Mouse (Mus musculus): ENCODE measurements around the gene Gm45716. TPM values are rescaled to one million over a fixed set of nuclear protein-coding genes. Genes with fewer than 3 reads are reported as not detected.

Gm45716 gene
- polyA plus RNA-seq, 2 experiments = 0.95 to 2.8 TPM

DNA sequence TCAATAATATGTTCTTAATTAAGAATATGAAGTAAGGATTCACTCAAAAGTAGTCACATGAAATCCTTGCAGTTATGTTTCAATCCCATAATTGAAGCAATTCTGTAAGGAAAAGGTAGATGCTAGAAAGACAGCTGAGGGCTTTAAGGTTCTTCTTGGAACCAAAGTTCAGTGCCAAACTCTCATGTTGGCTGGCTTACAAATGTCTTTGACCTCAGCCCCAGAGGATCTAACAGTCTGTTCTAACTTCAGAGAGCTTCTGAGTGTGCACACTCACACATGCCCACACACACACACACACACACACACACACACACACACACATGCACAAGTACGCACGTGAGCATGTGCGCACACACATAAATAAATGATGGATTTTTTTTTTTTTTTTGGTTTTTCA, 2.7 kb downstream of the Gm45716 start:
- no peak for ATAC-seq (ENCODE audit: insufficient read depth)
- 88% methylated on average over 3 of the region's 3 CpGs for WGBS (ENCODE audit: insufficient replicate concordance)
- no peaks in the 10 kb centered on the region for H3K4me1 ChIP-seq (replicated peaks; ENCODE audit: control insufficient read depth in 2 of 2, insufficient read depth in 2 of 2, low read length in 1 of 2)

DNA sequence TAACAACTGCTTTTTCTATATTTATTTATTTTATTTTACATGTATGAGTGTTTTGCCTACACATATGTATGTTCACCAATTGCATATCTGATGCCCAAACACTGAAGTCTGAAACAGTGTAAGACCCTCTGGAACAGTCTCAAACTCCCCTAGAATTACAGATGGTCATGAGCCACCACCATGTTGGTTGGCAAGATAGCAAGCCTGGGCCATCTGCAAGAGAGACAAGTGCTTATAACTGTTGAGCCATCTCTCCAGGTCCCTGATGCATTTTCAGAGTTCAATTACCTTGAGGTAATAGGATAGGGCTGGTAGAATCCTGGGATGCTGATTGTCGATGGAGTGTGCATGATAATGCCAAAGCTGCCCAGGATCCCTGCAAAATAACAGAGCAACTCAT, 7.5 kb downstream of the Gm45716 start:
- Histone ChIP-seq H3K4me3 (ENCODE audit: insufficient read depth in 1 of 2, low read depth in 2 of 2, low read length in 2 of 2) (no peak overlapping the region), H3K4me2 (ENCODE audit: low read depth) (no peak overlapping the region), H3K9ac (replicated peaks) (no peak overlapping the region), H3K36me3 (replicated peaks; ENCODE audit: control insufficient read depth, insufficient read depth, low read depth) (no peaks in the 10 kb centered on the region), H3K4me1 (replicated peaks; ENCODE audit: control insufficient read depth in 2 of 2, insufficient read depth in 2 of 2, low read length in 1 of 2) (no peaks in the 10 kb centered on the region), H3K27me3 (ENCODE audit: control insufficient read depth, insufficient read depth, low read length) (no peaks in the 10 kb centered on the region), H3K27ac (no peak overlapping the region), H3K9me3 (ENCODE audit: control insufficient read depth, low read length) (no peaks in the 10 kb centered on the region)
- TF ChIP-seq EP300 (IDR thresholded peaks at IDR 0.05; ENCODE audit: low read depth) (no peak), CTCF (IDR thresholded peaks at IDR 0.05; ENCODE audit: low read depth) (no peak)
- ATAC-seq (ENCODE audit: insufficient read depth) (no peak), DNase-seq (ENCODE audit: low read depth in 3 of 3, low spot score in 3 of 3) (no peak)
- WGBS (ENCODE audit: insufficient replicate concordance) = 48% methylated on average over 1 of the region's 1 CpGs

More for the DNA sequence above, 2.7 kb downstream of the Gm45716 start:
- Histone ChIP-seq H3K4me3 (ENCODE audit: insufficient read depth in 1 of 2, low read depth in 2 of 2, low read length in 2 of 2) (no peak overlapping the region), H3K4me2 (ENCODE audit: low read depth) (no peak overlapping the region), H3K36me3 (replicated peaks; ENCODE audit: control insufficient read depth, insufficient read depth, low read depth) (no peaks in the 10 kb centered on the region), H3K27me3 (ENCODE audit: control insufficient read depth, insufficient read depth, low read length) (no peaks in the 10 kb centered on the region), H3K9me3 (ENCODE audit: control insufficient read depth, low read length) (no peaks in the 10 kb centered on the region), H3K27ac (no peak overlapping the region), H3K9ac (replicated peaks) (no peak overlapping the region)
- no peak for DNase-seq (ENCODE audit: low read depth in 3 of 3, low spot score in 3 of 3)
- TF ChIP-seq EP300 (IDR thresholded peaks at IDR 0.05; ENCODE audit: low read depth) = no peak
- no peak for TF ChIP-seq CTCF (IDR thresholded peaks at IDR 0.05; ENCODE audit: low read depth)

DNA sequence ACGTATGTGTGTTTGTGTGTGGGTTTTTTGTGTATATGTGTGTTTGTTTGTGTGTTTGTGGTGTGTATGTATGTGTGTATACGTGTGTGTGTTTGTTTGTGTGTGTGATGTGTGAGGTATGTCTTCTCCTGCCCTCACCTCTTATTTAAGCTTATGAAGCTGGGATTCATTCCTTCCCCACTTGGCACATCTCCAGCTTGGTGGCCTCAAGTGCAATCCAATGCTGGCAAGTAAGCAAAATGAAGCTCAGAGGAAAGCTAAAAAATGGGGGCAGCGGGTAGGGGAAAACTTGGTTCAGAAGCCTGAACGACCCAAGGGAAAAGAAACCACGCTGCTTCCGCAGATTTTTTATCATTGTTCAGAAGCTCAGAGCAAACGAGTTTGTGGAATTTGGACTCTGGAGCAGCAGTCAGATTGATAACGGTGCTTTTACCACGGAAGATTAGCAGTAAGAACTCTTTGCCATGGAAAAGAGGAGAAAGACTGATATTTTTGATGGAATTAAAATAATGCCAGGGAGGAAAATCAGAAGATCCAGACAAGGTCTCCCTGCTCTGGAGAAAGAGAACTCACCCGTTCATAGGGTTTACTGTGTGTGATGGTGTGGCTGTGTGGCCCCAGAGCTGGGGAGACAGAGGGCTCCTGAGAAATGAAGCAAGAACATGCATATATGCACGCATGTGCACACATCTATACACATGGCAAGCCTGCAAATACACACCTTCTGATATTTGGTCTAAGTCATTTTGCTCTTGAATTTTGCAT, 8.5 kb downstream of the Gm45716 start:
- ATAC-seq (ENCODE audit: insufficient read depth) (no peak), DNase-seq (ENCODE audit: low read depth in 3 of 3, low spot score in 3 of 3) (no peak)
- 50% methylated on average over 11 of the region's 11 CpGs for WGBS (ENCODE audit: insufficient replicate concordance)
- H3K4me2 ChIP-seq (ENCODE audit: low read depth) = peak overlapping the region; percentile 15; the same call in 1 of the 2 replicates
- H3K4me3 ChIP-seq (ENCODE audit: insufficient read depth in 1 of 2, low read depth in 2 of 2, low read length in 2 of 2) = no peak overlapping the region
- H3K4me1 ChIP-seq (replicated peaks; ENCODE audit: control insufficient read depth in 2 of 2, insufficient read depth in 2 of 2, low read length in 1 of 2) = no peaks in the 10 kb centered on the region
- H3K27ac ChIP-seq = no peak overlapping the region
- H3K9ac ChIP-seq (replicated peaks) = no peak overlapping the region
- H3K9me3 ChIP-seq (ENCODE audit: control insufficient read depth, low read length) = no peaks in the 10 kb centered on the region
- no peaks in the 10 kb centered on the region for H3K36me3 ChIP-seq (replicated peaks; ENCODE audit: control insufficient read depth, insufficient read depth, low read depth)
- no peak for TF ChIP-seq EP300 (IDR thresholded peaks at IDR 0.05; ENCODE audit: low read depth)
- TF ChIP-seq CTCF (IDR thresholded peaks at IDR 0.05; ENCODE audit: low read depth) = no peak
- H3K27me3 ChIP-seq (ENCODE audit: control insufficient read depth, insufficient read depth, low read length) = no peaks in the 10 kb centered on the region

DNA sequence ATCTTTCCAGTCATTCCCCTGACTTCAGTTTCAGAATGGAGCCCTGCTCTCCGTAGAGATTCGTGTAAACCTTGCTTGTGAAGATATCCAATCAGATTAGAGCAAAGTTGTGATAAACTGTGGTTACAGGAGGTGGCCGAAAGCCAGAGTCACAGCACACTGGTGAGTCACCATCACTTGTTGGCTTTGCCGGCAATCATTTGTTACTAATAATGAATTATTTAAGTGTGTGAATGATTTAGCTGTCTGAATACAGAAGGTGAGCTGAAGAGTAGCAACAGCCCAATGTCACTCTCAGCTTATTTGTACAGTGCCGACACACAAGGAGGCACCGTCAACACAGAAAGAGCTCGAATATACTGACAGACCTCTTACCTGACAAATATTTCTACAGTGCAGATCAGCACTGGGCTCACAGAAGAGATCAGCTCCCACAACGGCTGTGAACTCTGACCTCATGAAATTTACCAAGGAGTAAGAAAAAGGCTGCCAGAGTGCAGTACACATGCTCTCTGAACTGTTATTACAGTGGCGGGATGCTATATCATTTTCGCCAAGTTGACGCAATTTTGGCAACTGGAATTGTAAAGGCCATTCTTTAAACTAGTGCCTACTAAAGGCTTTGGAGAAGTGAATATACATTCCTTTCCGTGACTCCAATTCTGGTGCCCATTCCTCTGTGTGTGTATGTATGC, 9.2 kb downstream of the Gm45716 start:
- DNase-seq (ENCODE audit: low read depth in 3 of 3, low spot score in 3 of 3) (no peak), ATAC-seq (ENCODE audit: insufficient read depth) (no peak)
- H3K36me3 ChIP-seq (replicated peaks; ENCODE audit: control insufficient read depth, insufficient read depth, low read depth) = no peaks in the 10 kb centered on the region
- no peak overlapping the region for H3K9ac ChIP-seq (replicated peaks)
- H3K9me3 ChIP-seq (ENCODE audit: control insufficient read depth, low read length) = no peaks in the 10 kb centered on the region
- no peak overlapping the region for H3K4me2 ChIP-seq (ENCODE audit: low read depth)
- H3K4me3 ChIP-seq (ENCODE audit: insufficient read depth in 1 of 2, low read depth in 2 of 2, low read length in 2 of 2) = no peak overlapping the region
- WGBS (ENCODE audit: insufficient replicate concordance) = 63% methylated on average over 12 of the region's 12 CpGs
- no peaks in the 10 kb centered on the region for H3K4me1 ChIP-seq (replicated peaks; ENCODE audit: control insufficient read depth in 2 of 2, insufficient read depth in 2 of 2, low read length in 1 of 2)
- H3K27ac ChIP-seq = no peak overlapping the region
- H3K27me3 ChIP-seq (ENCODE audit: control insufficient read depth, insufficient read depth, low read length) = no peaks in the 10 kb centered on the region
- no peak for TF ChIP-seq EP300 (IDR thresholded peaks at IDR 0.05; ENCODE audit: low read depth)
- no peak for TF ChIP-seq CTCF (IDR thresholded peaks at IDR 0.05; ENCODE audit: low read depth)

DNA sequence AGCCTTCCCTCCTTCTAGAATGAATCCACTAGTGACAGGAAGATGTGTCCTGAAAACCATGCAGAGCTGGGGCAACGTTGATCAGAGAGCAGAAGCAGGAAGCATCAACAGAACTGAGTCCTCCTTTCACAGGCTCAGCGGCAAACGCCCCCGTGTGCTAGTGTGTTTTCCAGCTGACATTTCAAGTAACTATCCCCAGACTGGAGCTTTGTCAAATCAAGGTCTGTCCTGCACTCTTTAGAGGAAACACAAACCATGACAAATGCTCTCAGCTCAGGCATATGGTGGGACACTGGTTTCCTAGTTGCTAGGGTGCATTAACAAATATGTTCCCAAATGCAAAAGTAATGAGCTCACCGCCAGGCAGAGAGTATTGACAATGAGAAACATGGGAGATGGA, 10.6 kb downstream of the Gm45716 start:
- Histone ChIP-seq H3K27ac (no peak overlapping the region), H3K4me2 (ENCODE audit: low read depth) (no peak overlapping the region), H3K4me1 (replicated peaks; ENCODE audit: control insufficient read depth in 2 of 2, insufficient read depth in 2 of 2, low read length in 1 of 2) (no peaks in the 10 kb centered on the region), H3K9me3 (ENCODE audit: control insufficient read depth, low read length) (no peaks in the 10 kb centered on the region), H3K4me3 (ENCODE audit: insufficient read depth in 1 of 2, low read depth in 2 of 2, low read length in 2 of 2) (no peak overlapping the region), H3K36me3 (replicated peaks; ENCODE audit: control insufficient read depth, insufficient read depth, low read depth) (no peaks in the 10 kb centered on the region), H3K9ac (replicated peaks) (no peak overlapping the region), H3K27me3 (ENCODE audit: control insufficient read depth, insufficient read depth, low read length) (no peaks in the 10 kb centered on the region)
- DNase-seq (ENCODE audit: low read depth in 3 of 3, low spot score in 3 of 3) = no peak
- TF ChIP-seq CTCF (IDR thresholded peaks at IDR 0.05; ENCODE audit: low read depth) (no peak), EP300 (IDR thresholded peaks at IDR 0.05; ENCODE audit: low read depth) (no peak)
- no peak for ATAC-seq (ENCODE audit: insufficient read depth)
- WGBS (ENCODE audit: insufficient replicate concordance) = 33% methylated on average over 5 of the region's 5 CpGs

Measured in liver, embryonic 14.5 days (tissue).